Mouse (Mus musculus): ENCODE measurements at regions not wholly inside any gene's neighbourhood (a gene's known extent, or its start where the extent isn't known, plus 50 kb on each side); places are given as distances from the start of the nearest gene placed in this dataset.

GRCm38 (mm10) chr1:13846336-13846865 lies 2246.7 kb downstream of the 4930444P10Rik start:
- TF ChIP-seq EP300 (IDR thresholded peaks at IDR 0.05; ENCODE audit: low read depth) (no peak), CTCF (IDR thresholded peaks at IDR 0.05; ENCODE audit: low read depth) (no peak)
